Mouse (Mus musculus) gastrocnemius, postnatal 14 days (tissue): ENCODE results near the gene Cyp2c55. TPM values are rescaled to one million over a fixed set of nuclear protein-coding genes. Genes with fewer than 3 reads are reported as not detected.

ENCODE experiments used
- DNase-seq: peaks from one replicate; pipeline ENCODE4 v3.0.0; 2021; ENCODE audit warnings: mixed read lengths
- intact Hi-C: fragments of 180-260 bp; cut with DNase I; formaldehyde crosslinking; loops from one replicate; pipeline ENCODE4 v1.15.1; 2025; ENCODE audit warnings: low total_unique reads
- long read RNA-seq, 2 experiments: library from polyadenylated mRNA; stranded (forward); transcript quantifications; one replicate each; pipeline ENCODE4 v2.0.0; 2021
- microRNA-seq, 2 experiments: library from miRNA; unstranded; fragments of <30 nt; microRNA quantifications; one replicate each; pipeline ENCODE4 v1.2.0; 2021
- total RNA-seq, 2 experiments: library from RNA; stranded (reverse); gene quantifications; 2 replicates each; pipeline ENCODE4 v1.2.3; 2021

Cyp2c55 gene
- not detected for total RNA-seq
- long read RNA-seq, experiment 1, result 0 reads
- long read RNA-seq, experiment 2, result 0 reads

DNA sequence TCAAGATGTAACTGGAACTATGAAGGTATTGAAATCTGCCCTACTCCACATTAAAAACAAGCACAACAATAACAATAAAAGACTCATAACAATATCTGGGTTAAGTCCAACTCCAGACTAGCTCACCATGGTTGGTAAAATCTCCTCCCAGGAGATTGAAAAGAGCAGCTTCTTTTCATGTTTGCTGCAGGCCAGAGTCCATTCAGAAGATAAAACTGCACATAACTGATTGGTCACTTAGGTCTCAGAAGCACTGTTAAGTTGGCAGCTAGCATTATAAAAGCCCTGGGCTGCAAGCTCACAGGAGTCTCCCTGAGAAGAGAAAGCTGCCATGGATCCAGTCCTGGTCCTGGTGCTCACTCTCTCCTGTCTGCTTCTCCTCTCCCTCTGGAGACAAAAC lies at the start of gene Cyp2c55:
Gene Cyp2c55 (plus strand): TSS at position 305 of the 400 bp plus-strand sequence.
- DNase-seq, result no peak
- intact Hi-C loops, result no loop called here

DNA sequence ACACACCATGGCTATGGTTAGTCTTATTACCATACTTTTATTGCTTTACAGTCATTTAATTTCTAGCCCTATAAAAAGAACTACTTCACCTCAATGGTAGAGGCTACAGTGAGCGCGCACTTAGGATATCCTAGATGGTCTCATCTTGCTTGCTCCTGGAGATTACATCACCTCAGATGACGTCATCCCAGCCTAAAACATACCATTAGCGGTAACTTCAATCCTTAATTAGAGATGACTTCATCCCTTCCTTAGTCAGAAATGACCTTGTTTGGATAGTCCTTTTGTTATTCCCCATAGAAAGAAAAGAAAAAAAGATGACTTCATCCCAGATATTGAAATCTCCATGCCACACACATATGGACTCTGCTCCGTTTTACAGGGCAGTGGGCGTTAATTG lies 36.1 kb upstream of the Cyp2c55 start:
- DNase-seq, result no peak
- intact Hi-C loops, result no loop called here

DNA sequence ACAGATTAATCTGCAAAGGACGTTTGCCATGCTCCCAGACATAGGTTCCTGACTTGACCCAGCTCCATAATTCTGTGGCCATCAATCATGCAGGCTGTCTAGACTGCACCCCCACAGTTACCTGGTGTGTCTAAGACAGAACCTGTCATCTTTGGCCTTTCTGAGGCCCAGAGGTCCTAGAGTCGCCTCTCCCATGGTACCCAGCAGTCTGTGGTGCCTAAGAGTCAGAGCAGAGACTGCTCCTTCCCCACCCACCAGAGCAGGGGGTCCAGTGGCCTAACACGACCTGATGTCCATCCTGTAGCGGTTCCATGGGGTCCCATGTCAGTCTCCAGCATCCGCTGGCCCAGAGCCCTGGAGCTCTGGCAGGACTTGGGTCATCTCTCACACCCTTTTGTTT lies 34.2 kb upstream of the Cyp2c55 start:
- intact Hi-C loops, result no loop called here
- no peak for DNase-seq

DNA sequence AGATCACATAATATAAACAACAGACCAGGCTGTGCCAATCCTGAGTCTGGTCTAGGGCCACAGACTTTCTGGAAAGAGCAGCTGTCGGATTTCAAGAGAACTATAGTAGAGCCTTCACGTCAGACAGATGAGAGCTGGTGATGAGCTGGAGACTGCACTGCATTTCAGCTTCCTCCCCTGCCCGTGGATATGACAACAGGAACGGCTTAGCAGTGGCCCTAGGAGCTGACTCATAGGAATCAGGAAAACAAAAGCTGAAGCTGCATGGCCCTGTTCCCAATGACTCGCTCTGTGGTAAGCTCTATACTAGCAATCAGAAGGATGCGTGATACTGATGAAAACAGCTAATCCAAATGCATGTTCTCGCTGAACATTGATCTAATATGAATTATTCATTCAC lies 33.2 kb upstream of the Cyp2c55 start:
- no peak for DNase-seq
- intact Hi-C loops, result no loop called here

DNA sequence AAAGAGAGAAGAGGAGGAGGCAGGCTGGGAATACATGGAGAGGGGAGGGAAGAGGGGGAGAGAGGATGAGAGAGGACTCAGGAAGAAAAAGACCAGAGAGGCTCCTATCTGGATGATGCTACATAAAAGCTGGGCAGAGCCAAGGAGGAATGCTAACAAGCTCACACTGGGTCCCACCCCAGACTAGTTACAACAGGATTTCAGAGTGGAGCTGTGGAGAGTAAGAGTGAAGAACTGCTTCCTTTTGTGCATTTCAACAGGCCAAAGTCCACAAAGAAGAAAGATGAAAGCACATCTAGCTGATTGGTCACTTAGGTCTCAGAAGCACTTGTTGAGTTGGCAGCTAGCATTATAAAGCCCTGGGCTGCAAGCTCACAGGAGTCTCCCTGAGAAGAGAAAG lies 30.6 kb upstream of the Cyp2c55 start:
- intact Hi-C loops, result no loop called here
- DNase-seq, result no peak

DNA sequence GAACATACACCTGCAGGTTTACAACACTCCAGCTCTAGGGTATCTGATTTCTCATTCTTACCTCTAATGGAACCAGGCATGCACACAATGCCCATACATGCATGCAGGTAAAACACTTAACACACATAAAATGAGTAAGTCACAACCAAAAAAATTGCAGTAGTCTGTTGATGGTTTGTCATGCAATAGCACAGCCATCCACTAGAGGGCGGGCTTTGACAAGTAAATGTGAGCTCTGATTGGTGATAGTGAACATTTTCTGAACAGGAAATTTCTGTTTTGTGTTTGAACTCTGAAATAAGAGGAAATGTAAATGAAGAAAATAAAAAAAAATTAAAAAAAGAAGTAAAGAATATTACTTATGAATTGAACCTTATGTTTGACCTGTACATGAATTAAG lies 24.9 kb upstream of the Cyp2c55 start:
- DNase-seq, result peak; percentile 41
- intact Hi-C loops, result no loop called here

DNA sequence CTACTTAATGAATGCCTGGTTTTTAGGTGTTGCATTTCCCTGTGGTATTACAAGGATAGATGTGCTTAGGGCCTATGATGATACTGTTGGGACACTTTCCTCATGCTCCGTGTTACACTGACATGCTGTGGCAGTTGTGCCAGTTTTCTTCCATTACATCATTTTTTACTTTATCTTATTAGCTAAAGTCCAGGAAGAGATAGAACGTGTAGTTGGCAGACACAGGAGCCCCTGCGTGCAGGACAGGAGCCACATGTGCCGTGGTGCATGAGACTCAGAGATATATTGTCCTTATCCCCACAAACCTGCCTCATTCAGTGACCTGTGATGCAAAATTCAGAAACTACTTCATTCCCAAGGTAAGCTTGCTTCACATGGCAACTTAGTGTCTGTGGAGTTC lies 8.6 kb upstream of the Cyp2c55 start:
- DNase-seq, result no peak
- intact Hi-C loops, result no loop called here

DNA sequence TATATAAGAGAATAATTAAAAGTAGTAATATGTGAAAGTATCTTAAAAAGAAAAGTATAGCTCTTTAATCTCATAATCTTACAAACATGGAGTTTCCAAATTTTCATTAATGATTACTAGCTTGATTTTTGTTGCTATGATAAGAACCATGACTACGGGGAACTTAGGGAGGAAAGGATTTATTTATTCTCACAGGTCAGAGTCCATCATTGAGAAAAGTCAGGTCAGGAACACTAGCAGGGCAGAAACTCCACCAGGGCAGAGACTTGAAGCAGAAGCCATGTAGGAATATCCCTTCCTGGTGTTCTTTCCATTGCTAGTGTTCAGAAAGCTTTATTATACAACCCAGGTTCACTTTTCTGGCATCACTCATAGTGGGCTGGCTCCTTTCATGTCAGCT lies 8.1 kb upstream of the Cyp2c55 start:
- intact Hi-C loops, result no loop called here

DNA sequence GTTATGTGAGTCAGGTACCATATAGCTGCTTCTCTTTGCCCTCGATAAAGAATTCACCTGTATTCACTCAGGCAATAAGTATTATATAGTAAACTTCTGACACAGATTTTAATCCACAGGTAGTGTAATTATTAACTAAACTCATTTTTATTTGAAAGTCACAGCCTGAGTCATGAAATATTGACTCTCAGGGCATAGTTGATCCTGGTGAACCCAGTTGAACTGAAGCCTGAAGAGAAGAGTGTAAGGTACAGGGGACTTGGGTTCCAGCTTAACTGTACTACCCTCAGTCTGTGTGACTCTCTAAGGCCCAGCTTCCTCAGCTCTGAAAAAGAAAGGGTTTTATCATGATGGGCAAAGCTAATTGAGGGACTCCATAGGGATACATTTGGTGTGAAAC lies 1.7 kb upstream of the Cyp2c55 start:
- DNase-seq, result no peak

More for the DNA sequence above, 8.1 kb upstream of the Cyp2c55 start:
- DNase-seq, result no peak

DNA sequence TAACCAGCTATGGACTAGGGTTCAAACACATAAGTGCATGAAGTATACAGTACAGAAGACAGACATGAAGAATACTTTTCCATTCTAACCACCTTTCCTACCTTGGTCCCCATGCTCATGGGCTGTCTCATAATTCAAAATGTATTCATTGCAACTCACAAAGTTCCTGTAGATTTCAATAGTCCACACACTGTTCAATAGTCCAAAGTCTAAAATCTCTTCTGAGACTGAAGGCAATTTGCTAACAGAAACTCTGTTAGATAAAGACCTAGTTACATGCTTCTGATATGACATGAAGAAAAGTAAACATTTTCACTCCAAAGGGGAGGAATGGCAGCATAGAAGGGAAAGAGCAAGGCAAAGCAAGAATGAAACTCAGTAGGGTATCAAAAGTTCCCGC lies 51.1 kb downstream of the Cyp2c55 start:
- intact Hi-C loops, result no loop called here
- no peak for DNase-seq

More for the DNA sequence above, 1.7 kb upstream of the Cyp2c55 start:
- intact Hi-C loops, result no loop called here

DNA sequence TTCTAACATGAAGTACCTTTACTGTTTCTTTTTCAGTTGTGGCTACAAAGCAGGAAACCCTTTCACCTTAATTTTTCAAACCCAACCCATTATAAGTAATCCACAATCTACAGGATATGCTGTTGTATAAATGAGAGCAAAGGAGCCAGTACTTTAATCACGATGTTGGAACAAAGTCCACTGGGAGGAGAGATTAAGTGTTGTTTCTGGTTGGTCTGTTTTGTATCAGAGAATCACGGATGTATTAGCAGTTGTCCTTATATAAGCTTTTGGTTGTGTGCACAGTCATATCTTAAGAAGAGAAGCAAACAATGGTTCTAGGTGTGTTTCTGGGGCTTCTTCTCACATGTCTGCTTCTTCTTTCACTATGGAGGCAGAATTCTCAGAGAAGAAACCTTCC lies 53.9 kb downstream of the Cyp2c55 start, which contains the start of gene Cyp2c65:
Gene Cyp2c65 (plus strand): TSS at position 297 of the 400 bp plus-strand sequence.
- intact Hi-C loops, result no loop called here
- DNase-seq, result no peak

Small RNA genes within 50 kb of the gene (microRNA-seq; reads per million reads assigned to microRNA genes)
- 0 reads per million in 2 experiments for gene Gm23800

Other genes starting within 250 kb of the Cyp2c55 start
- 1 to 10 TPM; 5.3 to 7.7 TPM for gene Noc3l, start 187.8 kb upstream of the Cyp2c55 start, total RNA-seq
- gene Tbc1d12, start 170.4 kb upstream of the Cyp2c55 start, total RNA-seq, result 1 to 10 TPM; 3.1 to 3.7 TPM
- 1 to 10 TPM; 1.2 to 2.9 TPM for gene Hells, start 76.1 kb upstream of the Cyp2c55 start, total RNA-seq
- gene Cyp2c65, start 54.0 kb downstream of the Cyp2c55 start, total RNA-seq, result not detected
- not detected for gene Cyp2c66, start 106.9 kb downstream of the Cyp2c55 start, total RNA-seq